Mouse (Mus musculus) T-helper 2 cell (primary cell): Measurements from ENCODE around the gene Babam1.

ENCODE experiments used
- in situ Hi-C: fragments of 300-600 bp; cut with MboI, MseI; formaldehyde crosslinking; loops from one replicate; pipeline ENCODE4 v1.15.1; 2025; ENCODE audit warnings: high pct_unique_total_duplicates

The Babam1 gene

DNA sequence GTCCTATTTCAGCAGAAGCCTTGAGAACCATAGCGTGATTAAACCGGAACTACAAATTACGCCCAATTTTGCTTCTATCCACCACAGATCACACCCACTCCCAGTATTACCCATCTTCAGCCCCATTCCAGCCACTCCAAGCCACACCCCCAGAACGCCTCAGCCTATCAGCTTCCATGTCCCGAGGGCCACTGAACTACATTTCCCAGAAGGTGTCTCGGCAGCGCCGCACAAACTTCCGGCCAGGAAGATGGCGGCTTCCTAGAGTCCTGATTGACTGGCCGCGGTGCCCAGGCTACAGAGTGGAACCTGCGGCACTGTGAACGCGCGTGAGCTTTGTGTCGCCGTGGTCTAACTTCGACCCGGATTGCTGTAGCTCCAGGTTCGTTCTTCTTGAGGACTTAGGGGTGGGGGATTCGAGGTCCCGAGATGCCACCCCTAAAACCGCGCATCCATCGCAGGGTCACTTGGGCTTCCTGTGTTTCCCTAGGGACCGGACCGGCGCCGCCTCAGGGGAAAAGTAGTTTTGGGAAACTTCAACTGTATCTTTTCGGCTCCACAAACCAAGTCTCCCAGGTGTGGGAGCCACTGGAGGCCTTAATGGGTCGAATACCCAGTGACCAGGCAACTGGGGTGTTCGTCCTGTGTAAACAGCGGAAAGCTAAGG is at the start of gene Babam1:
TSS of gene Babam1 (plus strand) at position 223 of the 667 bp plus-strand sequence.
- in situ Hi-C loops = no loop called here

DNA sequence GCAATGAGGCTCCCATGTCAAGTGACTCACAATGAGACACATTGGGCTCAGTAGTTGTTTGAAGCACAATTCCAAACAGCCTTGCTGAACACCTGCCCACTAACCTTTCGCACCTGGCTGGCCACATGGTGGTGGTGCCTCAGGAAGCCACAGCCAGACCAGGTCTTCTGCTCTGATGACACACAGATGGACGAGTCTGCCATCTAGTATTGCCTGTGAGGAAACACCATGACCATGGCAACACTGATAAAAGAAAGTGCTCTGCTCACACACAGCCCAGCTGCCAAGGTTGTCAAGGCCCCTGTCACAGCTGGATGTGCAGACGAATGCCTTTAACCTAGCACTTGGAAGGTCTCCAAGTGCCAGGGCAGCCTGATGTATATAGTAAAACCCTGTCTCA is 45.5 kb upstream of the Babam1 start:
- in situ Hi-C loops = no loop called here

DNA sequence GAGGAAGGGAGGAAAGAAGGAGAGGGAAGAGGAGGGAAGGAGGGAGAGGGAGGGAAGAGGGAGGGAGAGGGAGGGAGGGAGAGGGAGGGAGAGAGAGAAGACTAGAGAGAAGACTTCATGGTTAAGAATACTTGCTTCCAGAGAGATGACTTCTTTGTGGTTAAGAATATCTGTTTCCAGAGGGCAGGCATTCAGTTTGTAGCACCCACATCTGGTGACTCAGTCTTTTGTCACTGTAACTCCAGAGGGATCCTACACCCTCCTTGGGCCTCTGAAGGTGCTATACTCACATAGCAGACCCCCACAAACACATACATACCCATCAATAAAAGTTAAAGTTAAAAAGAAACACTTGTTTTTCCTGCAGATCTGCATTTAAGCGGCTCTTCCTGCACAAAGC is 45.1 kb upstream of the Babam1 start:
- in situ Hi-C loops = no loop called here

DNA sequence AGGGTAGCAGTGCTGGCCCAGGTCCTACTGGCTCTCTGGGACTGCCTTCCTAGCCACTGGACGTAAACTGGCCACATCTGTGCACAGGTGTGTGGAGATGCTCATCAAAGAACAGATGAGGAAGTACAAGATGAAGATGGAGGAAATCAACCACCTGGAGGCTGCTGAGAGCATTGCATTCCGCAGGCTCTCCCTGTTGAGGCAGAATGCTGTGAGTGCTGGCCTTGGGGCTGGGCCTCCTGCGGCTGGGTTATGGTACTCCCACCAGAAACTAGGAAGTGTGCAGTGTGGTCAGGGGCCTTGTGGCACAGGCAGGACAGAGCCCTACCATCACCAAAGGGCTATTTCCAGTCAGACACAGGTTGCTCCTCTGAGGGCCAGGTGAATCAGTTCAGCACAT is 38.6 kb upstream of the Babam1 start:
- in situ Hi-C loops = no loop called here

DNA sequence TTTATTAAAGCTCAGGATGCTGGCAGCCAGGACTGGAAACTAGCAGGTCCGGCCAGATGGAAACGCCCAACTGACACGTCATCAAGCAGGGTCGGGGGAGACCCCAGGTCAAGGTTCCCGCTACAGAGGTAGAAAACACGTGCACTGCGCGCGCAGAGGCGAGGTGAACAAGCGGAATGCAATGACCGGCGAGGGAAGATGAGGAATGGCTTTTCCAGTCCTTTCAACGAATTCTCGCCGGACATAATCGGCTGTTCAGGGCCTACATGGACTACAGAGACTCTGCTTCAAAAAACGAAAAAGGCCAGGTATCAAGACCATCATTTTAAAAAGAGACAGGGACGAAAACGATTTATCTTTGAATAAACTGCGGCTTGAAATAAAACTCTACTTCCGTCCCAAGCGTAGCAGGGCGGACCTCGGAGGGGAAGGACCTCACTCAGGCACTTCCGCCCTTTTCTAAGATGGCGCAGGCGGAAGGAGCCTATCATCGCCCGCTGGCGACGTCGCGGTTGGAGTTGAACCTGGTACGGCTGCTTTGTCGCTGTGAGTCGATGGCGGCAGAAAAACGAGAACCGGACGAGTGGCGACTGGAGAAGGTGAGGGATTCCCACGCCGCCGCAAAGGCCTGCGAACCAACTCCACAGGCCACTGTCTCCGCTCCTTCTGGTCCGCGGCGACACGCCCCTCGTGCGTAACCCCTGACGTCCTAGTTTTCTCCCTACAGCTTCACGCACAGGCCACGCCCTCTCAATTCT is 29.7 kb upstream of the Babam1 start, which contains the start of gene Use1:
TSS of gene Use1 (plus strand) at position 78 of the 758 bp plus-strand sequence.
- in situ Hi-C loops = no loop called here

DNA sequence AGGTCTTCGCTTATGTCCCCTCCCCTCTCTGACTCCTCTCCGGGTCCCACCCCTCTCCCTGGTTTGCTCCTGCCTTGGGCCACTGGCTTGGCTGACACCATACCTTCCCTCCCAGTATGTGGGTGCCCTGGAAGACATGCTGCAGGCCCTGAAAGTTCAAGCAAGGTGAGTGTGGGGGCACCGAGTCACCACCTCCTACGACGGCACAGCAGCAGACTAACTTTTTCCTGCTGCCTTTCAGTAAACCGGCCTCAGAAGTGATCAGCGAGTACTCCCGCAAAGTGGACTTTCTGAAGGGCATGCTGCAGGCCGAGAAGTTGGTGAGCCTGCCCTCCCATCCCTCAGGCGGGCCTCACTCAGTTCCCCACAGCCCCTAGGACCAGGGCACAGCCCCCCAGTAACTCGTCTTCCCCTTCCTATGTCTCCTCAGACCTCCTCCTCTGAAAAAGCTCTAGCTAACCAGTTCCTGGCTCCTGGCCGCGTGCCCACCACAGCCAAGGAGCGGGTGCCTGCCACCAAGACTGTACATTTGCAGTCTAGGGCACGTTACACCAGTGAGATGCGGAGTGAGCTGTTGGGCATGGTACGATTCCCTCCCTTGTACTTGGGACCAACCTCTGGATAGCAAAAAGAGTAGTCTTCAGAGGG is 29.0 kb upstream of the Babam1 start:
- in situ Hi-C loops = no loop called here

DNA sequence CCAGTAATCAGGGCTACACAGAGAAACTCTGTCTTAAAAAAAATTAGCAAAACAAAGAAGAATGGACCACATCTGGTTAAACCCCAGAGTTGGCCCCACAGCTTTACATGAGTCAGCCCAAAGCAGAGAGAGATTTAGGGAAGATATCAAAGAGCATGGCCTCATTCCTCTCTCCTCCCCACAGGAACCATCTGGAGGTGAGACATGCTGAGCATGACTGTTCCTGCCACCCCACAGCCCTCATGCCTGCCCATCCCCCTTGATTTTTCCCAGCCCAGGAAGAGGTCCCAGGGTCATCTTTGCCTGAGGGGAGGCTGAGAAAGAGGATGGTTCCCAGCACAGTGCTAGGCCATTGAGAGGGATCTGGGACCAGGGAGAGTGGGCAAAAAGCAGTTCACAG is 28.3 kb upstream of the Babam1 start:
- in situ Hi-C loops = no loop called here

DNA sequence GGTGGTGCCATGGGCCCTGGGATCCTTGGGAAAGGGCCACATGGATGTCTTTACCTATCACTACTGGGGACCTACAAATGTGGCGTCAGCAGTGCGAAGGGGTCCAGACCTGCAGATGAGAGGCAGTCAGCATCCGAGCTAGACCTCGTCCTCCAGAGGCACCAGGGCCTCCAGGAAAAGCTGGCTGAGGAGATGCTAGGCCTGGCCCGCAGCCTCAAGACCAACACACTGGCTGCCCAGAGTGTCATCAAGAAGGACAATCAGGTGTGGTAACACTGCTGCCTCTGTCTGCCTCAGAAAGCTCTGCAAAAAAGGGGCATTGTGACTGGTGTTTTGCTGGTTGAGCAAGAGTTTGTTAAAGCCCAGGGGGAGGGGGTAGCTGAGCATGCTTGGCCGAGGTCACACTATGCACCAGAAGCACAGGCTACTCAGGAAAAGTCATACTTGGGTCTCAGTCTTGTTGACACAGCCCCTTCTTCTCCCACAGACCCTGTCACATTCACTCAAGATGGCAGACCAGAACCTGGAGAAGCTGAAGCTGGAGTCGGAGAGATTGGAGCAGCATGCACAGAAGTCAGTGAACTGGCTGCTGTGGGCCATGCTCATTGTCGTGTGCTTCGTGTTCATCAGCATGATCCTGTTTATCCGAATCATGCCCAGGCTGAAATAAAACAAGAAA is 27.5 kb upstream of the Babam1 start:
- in situ Hi-C loops = no loop called here

DNA sequence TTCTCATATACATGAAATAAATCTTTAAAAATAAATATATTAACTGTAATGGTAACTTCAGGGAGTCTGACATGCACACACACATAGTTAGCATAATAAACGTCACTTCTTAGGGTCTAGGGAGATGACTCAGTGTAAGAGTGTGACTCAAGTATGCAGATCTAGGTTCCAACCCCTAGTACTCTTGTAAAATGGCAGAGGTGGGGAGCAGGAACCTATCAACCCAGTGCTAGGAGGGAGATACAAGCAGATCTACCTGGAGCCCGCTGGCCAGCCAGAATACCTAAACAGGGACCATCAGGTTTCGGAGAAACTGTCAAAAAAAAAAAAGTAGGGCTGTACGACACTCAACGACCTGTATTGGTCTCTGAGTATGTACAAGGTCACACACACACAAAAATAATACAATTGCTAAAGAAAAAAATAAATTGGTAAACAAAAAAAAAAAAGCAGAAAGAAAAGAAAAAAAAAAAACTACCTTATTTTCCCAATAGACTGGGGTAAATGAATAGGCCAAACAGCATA is 25.9 kb upstream of the Babam1 start:
- in situ Hi-C loops = loop anchor here (5.0 kb wide), 2 partner anchors 92 to 473 kb away; partner anchors contain the start of genes Abhd8, Mrpl34 and Rpl18a

DNA sequence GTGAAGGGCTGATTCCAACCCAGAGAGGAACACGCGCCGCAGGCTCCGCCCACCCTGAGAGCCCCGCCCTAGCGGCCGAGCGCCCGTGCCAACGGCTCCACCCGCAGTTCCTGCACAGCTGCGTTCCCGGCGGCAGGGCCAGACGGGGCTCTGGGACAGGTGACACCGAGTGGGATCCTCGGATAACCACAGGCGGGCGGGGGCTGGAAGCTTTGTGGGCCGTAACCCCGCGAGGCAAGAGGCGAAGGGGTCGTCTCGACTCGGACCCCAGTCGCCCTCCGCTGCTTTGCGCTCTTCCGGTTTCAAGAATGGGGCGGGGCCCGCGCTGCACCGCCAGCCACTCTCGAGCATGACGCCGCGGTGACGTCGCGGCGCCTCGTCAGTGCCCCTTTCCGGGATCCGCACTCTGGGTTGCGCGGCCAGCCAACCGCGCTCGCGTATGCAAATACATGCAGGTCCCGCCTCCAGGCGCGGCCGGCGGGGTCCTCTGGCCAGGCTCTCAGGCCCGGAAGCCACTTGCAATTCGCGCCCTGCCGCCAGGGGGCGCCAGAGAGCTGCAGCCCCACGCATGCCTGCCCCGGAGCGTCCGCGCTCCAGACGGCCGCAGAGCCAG is 25.3 kb upstream of the Babam1 start, which contains the start of gene Ocel1:
TSS of gene Ocel1 (plus strand) at position 63 of the 613 bp plus-strand sequence.
- in situ Hi-C loops = loop anchor here (5.0 kb wide), 2 partner anchors 91 to 474 kb away; partner anchors contain the start of genes Abhd8, Mrpl34 and Rpl18a

DNA sequence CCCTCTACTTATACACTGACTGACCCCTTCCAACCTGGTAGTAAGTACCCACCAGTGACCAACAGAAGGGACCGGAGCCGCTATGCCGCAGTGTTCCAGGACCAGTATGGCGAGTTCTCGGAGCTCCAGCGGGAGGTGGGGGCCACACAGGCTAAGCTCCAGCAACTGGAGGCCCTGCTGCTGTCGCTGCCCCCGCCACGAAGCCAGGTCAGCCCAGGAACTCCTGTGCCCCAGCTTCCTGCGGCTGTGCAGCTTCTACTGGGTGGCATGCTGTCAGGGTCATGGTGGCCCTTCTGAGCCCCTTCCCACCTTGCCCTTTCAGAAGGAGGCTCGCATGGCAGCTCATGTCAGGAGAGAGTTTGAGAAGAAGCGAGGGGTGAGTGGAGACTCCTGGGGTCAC is 24.2 kb upstream of the Babam1 start:
- in situ Hi-C loops = loop anchor here (5.0 kb wide), 2 partner anchors 90 to 475 kb away; partner anchors contain the start of genes Abhd8, Mrpl34 and Rpl18a

DNA sequence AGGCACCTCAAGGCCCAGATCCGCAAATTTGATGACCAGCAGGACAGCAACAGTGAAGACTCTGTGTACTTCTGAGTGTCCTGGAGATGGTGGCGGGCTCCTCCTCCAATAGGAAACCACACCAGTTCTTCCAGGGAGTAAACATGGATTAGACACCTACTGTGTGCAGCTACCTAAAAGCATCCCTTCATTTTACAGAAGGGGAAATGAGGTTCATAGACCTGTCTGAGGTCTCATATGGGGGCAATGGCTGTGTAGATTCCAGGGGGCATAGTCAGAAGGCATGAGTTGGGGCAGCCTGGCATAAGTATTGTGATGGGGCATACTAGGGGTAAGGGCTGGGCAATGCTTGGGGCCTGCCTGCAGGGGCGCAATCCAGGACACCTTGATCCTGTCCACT is 23.7 kb upstream of the Babam1 start:
- in situ Hi-C loops = loop anchor here (5.0 kb wide), 2 partner anchors 89 to 476 kb away; partner anchors contain the start of genes Abhd8, Mrpl34 and Rpl18a

DNA sequence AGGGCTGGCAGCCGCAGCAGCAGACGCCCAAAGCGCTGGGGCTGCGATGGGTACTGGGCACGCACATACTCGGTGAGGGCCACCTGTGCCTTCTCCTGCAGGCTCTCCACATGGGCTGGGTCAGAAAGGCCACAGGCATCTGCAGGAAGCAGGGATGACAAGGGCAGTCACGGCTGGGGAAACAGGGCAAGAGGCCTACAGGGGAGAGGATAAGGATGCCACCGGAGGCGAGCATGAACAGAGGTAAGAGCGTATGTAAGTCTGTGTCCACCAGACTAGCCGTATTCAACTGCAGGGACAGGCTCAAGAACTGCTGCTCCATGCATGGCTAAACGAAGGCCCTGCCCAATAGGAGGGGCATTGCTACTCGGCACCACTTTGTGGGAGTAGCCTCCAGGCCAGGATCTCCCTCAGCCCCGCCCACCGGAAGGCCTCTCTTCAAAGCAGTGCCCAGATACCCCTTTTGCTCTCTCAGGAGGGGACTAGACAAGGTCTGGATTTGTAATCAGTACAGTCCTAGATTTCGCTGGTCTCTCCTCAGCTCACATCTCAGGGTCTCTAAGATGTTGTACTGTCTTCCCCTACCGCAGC is 21.9 kb upstream of the Babam1 start:
- in situ Hi-C loops = loop anchor here (5.0 kb wide), 2 partner anchors 88 to 477 kb away; partner anchors contain the start of genes Abhd8, Mrpl34 and Rpl18a

DNA sequence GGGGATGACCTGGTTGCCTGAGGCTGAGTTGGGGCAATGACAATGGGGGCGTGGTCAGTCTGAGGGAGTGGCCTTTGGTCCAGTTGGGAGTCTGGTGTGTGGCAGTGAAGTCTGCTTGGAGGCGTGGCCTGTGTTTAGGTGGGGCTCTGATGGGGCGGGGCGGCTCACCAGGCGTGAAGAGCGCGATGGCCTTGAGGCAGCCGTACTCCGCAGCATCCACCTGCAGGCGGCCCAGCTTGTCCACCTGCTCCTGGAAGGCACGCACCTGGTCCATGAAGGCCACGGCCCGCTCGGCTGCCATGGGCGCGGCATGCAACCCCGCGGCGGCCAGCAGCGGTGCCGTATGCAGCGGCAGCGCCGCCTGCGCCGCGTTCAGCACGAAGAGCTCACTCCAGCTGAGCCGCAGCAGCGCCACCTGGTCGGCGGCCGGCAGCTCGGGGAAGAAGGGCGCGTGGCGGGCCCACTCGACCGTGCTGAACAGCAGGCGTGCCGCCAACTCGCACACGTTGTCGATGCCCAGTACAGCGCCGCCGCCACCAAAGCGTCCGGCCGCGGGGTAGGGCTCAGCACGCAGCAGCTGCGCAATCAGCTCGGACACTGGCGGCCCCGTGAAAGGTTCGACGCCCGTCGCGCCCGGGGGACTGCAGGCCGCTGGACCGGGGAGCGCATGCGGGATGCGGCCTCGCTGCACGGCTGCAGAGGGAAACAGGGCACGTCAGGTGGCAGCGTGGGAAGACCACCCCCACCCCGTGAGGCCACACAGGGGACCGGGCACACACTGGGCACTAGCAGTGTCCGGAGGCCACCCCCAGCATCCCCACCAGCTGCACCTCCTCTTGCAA is 20.9 kb upstream of the Babam1 start:
- in situ Hi-C loops = no loop called here

DNA sequence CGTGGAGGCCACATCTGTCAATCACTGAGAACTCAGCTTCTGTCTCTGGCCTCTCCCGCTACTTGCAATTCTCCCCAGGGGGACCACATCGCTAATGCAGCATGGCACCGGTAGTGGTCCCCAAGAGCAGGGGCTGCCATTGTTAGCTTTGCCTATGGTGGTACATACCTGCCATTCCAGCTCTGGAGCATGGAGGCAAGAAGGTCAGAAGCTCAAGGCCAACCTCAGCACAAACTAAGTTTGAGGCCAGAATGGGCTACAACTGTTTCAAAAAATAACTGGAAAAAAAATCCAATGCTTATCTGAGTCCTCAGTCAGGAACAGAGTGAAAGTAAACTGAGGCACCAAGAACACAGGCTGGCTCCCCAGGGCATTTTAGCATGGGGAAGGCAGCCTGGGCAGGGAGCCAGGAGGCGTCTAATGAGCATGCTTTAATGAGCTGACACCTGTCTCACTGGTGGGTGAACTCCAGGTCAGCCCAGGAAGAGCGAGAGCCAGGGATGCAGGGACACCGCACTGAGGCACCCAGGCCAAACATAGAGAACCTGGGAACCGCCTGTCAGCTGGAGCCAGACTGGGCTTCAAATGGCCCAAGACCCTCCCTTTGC is 20.1 kb upstream of the Babam1 start:
- in situ Hi-C loops = no loop called here

DNA sequence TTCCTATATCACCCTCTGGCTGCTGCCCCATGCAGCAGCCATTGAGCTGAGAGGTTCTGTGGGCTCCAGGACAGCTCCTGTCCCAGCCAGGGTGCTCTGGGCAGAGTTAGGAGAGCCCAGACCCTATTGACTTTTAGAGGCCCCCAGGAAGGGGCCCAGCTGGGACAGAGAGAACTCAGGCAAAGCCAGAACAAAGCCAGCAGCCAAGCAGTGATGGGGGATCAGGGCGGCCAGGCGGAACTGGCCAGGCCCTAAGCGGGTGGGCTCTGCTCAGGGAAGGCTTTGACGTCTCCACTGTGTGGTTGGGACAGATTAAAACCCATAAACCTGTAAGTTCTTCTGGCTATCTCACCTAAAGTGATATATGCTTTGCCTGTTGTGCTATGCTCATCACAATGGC is 17.7 kb upstream of the Babam1 start:
- in situ Hi-C loops = no loop called here

DNA sequence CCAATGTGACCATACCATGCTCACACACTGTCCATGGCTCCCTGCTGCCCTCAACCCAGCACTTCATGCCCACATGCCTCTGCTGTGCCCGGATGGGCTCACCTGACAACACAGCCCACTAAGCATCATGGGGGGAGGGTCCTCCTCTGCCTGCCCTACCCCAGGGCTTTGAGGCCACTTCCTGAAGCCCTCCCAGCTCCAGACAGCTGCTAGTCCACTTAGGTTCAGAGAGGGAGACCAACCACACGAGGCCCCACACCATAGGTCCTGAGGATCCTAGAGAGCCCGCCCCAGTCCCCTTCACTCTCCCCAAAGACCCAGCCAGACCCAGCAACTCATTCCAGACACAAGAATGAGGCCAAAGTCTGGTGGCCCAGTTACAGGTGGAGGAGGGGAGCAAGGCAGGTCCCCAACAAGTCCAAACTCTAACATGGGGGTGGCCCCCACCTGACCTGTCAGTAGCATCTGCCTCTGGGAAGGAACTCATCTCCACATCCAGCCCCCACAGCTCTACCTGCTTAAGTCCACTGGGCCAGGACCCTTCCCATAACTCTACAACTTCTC is 17.1 kb upstream of the Babam1 start:
- in situ Hi-C loops = no loop called here
